Mouse (Mus musculus) 416B (cell line): ENCODE data around the gene Mafb.

Experiments
- DNase-seq: peaks from one replicate; pipeline ENCODE4 v3.0.0; 2011; ENCODE audit warnings: low read depth

The Mafb gene

DNA sequence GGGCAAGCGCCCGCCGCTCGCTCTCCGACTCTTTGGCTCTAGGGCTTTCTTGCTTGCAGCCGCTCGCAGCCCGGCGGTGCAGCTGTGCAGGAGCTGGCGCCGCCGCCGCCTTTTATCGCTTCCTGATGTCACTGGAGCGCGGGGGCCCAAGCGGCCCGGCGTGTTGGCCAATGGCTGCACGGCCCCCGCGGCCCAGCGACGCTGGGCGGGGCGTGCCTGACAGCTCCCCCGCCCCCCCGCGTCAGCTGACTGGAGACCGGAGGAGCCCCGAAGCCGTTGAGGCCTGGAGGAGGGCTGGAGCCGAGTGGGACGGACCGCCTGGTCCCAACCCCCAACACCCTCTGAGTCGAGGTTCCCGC, at the start of gene Mafb:
Gene Mafb, minus strand, starts transcription at position 86 of the 359 bp plus-strand sequence.
- no peak for DNase-seq

- DNase-seq = no peak
These were observed 48.3 kb upstream of the Mafb start for GRCm38 (mm10) chr2:160415161-160415560.

DNA sequence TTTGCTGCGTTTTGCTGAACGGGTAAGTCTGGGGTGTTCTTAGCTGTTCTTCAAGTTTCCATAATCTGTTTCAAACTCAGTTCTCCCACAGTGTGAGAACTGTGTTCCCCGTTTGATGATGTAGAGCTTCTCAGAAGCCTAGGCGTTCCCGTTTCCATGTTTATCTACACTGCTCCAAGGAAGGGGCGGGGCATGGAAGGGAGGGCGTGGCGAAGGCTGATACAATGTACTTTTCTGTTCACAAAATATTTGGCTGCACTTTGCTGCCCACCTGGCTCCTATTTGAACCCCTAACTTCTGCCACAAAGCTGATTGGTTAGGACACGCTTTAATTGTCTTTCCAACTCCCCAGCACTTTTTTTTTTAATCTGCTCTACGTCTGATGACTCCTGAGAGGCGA, 47.9 kb upstream of the Mafb start:
- no peak for DNase-seq

DNA sequence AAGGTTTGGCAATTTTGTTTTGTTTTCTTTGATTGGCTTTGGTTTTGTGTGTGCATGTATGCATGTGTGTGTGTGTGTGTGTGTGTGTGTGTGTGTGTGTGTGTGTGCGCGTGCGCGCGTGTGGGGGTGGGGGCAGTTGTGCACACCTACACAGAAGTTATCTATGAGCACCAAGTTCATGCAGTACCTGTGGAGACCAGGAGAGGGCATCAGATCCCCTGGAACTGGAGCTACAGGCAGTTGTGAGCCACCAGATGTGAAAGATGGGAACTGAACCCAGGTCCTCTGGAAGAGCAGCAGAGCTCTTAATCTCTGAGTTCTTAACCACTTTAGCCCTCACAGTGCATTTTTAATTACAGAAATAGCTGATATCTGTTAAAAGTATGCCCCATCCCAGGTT, 47.1 kb upstream of the Mafb start:
- DNase-seq = peak; percentile 29

DNA sequence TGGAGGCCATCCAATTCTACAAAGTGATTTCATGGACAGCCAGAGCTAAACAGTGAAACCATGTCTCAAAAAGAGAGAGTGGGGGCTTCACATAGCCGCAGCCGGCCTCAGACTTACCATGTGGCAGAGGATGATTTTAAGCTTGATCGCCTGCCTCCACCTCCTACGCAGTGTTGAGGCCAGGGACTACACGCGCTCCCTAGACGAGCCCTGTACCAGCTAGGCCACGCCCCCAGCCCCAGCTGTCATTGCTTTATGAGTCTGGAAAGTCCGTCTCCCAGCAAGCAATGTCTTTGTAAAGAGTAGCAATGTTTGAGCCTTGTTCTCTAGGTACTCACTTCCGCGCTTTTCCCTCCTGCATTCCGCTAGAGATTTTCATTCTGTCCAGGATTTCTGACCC, 46.2 kb upstream of the Mafb start:
- no peak for DNase-seq

GRCm38 (mm10) chr2:160411431-160411830, 44.6 kb upstream of the Mafb start:
- DNase-seq = no peak

DNA sequence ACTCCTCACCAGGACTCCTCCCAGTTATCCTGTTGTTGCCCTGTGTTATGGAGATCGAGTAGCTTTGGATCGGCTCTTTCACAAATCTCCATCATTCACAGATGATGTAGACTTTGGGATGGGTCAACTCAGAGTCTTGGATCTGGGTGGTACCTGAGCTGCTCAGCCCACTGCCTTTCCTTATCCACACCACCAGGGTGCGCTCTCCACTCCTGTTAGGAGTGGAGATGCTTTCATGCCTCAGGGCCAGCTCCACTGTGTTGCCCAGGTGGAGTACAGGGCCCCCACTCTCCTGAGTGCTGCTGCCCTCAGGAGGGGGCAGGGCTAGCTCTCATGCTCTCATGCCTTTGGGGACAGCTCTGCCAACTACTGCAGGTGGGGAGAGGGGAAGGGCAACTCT, 40.9 kb upstream of the Mafb start:
- no peak for DNase-seq

- peak; percentile 43 for DNase-seq
These were observed 30.9 kb upstream of the Mafb start for GRCm38 (mm10) chr2:160397747-160398146.

- DNase-seq = no peak
These were observed 27.9 kb upstream of the Mafb start for GRCm38 (mm10) chr2:160394735-160395134.

- no peak for DNase-seq
These were observed 25.8 kb upstream of the Mafb start for GRCm38 (mm10) chr2:160392648-160393047.

DNA sequence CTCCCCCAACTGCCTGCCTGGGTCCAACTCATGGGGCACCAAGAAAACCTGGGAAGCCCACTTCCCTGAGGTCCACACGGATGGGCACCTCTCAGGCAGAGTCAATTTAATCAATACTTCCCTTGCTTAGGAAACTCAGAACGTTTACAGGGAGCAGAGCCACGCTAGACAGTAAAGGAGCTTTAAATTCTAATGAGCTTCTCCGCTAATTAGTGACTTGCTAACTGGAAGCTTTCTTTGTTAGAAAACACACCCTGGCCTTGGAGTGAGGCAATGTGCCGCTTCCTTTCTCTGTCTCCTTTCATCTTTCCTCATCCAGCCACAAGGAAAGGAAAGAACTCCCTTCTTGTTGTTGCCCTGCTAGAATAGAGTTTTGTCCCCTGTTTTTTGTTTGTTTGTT, 21.7 kb upstream of the Mafb start:
- DNase-seq = no peak

- no peak for DNase-seq
These were observed 16.6 kb upstream of the Mafb start for GRCm38 (mm10) chr2:160383418-160383817.

DNA sequence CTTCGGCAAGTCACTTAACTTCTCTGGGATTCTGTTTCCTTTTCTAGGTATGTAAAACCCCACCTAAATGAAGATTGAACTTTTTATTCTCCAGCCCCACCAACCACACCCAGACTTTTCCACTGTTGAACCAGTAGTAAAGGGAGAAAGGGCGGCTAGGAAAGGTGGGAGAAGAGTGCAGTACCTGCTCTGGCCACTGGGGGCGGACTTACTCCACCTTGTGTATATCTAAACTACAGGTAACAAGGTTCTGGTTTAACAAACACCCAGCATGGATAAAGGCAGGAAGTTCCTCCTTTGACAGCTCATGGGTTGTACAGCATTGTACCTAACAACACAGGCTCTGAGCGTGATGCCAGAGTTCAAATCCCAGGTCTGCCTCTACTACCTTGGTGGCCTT, 11.4 kb upstream of the Mafb start:
- peak; percentile 8 for DNase-seq

DNA sequence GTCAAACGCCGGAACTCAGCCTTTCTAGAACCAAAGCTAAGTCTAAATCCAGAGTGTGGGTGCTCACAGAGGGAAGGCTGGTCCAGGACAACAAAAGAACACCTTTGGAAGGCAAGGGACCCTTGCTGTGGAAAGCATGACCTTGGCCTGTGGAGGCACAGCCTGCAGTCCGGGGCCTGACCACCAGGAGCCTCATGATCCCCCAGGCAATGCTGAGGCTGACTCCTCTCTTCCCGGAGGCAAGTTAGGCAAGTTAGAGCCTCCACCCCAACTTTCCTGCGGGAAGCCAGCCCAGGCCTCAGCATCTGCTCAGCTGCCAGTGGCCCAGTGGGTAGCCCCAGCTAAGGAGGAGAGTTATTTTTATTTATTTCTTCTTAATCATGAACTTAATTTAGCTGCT, 9.4 kb upstream of the Mafb start:
- DNase-seq = no peak

GRCm38 (mm10) chr2:160369653-160370420, 3.0 kb upstream of the Mafb start:
- no peak for DNase-seq

DNA sequence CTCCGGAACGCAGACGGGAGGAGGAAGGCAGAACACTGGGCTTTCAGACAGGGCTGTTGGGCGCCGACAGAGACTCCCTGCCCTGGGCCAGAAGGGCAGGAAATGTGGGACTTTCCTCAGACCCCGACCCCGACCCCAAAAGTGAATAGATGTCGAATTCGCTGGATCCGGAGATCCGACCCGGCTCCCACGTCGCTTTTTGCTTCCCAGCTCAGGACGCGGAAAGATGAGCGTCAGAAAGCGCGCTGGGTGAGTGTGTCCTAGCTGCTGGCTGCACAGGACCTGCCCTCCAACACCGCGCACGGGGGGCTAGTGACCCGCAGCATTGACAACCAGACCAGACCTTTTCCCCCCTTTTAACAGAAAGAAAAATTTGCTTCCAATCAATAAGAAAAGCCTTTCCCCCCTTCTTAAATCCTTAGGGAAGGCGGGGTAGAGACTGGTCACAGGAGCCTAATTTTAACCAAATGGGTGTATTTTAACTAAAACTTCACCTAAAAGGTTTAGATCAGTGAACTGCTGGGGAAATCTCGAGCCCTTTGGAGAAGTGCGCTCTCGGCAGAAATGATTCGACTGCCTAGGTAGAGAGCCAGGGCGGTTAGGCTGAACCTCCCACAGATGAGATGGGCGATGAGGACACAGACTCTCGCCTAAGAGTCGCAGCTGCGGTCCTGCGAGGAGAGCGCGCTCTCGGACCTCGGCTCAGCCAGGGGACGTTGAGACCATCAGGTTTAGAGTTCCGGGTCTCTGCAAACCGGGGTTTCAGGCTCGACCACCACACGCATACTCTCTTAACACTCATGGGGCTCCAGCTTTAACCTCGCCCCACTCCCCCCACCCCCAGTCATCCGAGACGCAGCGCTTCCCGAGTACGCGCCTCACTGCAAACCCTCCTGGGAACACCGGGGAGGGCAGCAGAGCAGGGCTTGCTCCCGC, 1.8 kb upstream of the Mafb start:
- DNase-seq = no peak

DNA sequence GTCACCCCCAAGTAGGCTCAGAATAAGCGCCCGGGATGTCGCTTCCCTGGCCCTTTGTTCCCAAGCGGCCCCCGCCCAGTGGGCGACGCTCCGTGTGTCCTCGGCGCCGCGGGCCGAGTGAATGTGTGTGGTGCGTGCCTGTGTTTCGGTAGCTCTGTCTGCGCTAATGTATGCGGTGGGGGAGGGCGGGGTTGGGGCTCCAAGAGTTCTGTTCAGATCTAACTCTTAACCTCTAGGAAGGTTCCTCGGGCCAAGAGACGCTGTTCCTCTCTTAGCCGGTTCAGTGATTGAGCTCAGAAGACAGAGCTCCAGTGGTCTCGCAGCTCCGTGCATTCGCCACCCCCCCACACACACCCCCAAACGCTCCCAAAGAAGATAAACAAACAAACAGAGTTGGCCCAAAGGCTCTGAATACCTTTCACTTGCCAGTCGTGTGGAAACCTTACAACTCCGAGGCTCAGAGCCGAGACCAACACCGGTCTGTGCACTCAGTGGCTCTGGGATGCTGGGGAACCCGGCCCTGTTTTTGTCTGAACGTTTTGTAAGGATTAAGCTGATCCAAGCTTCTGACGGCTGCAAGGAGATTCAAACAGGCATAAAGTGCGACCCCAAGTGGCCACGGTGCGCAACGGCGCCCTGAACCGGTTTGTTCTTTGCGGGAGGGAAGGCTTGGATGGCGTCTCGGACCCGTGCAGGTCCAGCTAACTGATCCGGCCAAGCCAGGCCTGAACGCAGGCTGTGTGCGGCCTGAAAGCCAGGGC, 763 bp upstream of the Mafb start:
- no peak for DNase-seq

DNA sequence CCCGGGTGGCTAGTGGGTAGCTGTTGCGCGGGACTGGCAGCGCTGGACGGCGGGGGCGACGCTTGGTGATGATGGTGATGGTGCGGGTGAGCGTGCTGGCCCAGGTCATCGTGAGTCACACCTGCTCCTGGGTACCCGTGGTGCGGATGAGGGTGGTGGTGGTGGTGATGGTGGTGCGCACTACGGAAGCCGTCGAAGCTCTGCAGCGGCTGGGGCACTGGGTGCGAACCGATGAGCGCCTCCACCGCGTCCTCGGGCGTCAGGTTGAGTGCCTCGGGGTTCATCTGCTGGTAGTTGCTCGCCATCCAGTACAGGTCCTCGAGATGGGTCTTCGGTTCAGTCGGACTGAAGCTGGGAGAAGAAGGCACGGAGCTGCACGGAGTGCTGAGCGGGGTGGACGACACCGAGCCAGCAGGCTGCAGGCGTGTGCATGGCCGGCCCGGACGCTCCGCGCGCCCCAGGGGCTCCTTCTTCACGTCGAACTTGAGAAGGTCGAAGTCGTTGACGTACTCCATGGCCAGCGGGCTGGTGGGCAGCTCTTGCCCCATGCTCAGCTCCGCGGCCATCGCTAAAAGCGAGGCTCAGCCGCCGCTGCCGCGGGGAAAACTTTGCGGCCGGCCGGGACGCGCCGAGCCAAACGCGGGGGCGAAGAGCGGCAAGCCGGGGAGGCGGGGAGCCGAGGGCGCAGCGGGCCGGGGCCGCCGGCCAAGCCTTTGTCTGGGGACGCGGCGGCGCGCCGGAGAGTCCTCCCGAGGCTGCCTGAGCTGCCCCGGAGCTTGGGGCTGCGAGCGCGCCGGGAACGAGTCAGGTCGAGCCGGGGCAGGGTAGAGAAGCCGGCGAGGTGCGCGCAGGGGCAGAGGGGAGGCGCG, 520 bp downstream of the Mafb start:
- DNase-seq = no peak

- DNase-seq = no peak
These were observed 1.6 kb downstream of the Mafb start for GRCm38 (mm10) chr2:160365107-160365911.

DNA sequence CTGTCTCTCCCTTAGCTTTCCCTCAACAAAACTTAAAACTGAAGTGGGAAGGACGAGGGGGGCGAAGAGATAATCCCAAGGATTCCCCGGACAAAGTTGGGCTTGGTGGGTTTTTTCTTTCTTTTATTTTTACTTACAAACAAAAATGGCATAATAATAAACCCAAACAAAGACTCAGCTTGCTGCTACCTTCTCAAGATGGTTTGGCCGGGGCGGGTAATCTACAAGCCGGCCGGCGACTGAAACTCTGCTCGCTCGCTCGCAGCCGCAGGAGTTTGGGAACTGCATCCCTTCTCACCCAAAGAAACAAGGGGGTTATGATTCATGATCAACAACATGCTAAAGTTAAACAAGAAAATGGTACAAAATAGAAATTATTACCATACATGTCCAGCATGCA, 2.2 kb downstream of the Mafb start:
- no peak for DNase-seq
